Mouse (Mus musculus): Measurements from ENCODE around the gene Vsig10l. TPM values are rescaled to one million over a fixed set of nuclear protein-coding genes. Genes with fewer than 3 reads are reported as not detected.

Gene Vsig10l
- total RNA-seq, 2 experiments from 2014 or later: 1.8 to 1.9 TPM

DNA sequence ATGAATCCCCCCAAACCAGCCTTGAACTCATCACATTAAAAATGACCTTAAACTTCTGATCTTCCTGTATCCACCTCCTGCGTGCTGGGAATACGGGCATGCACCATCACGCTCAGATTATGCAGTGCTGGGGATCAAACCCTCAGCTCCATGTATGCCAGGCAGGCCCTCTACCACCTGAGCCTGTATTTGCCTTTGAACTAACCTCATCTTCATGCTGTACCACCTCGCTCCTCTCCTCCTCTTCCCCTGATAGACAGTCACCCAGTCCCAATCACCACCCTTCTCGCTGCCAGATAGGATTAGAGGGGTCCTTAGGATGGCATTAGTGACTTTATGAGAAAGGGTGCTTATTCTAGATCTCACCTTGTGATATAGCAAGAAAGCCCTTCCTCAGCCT is 52.1 kb downstream of the Vsig10l start:
- no peak for DNase-seq (ENCODE audit: extremely low spot score in 1 of 2, low spot score in 1 of 2)

DNA sequence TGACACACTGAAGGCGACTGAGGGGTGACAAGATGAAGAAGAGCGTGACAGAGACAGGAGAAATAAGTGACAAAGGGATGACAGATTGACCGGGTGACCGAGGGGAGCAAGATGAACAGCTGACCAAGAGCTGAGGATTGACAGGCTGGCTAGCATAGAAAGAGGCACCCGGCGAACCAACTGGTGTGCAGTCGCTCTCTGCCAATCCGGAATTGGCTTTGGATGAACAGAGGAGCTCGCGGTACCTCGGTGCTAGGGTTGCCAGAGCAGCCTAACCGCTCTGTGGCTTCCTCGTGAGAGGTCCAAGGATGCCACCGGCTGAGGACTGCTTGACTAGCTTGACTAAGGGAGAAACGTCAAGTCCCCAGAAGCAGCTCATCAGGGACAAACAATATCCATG is 55.4 kb downstream of the Vsig10l start:
- no peak for DNase-seq (ENCODE audit: extremely low spot score in 1 of 2, low spot score in 1 of 2)

Small RNAs within 50 kb of the gene (microRNA-seq; reads per million reads assigned to microRNA genes)
- 0.40 to 1.1 reads per million in 2 experiments for gene Mir7051

Other genes starting within 250 kb of the Vsig10l start
- 10 to 100 TPM; 24.1 to 24.4 TPM for gene Zfp715, start 149.9 kb upstream of the Vsig10l start, total RNA-seq (2021)
- under 1 TPM; 0.66 to 0.73 TPM for gene Siglecf, start 111.8 kb upstream of the Vsig10l start, total RNA-seq (2021)
- gene Siglecg, start 54.9 kb upstream of the Vsig10l start, total RNA-seq (2021): under 1 TPM in 1 of 2 experiments, not detected in 1; 0.38 TPM
- not detected for gene Lim2, start 35.5 kb upstream of the Vsig10l start, total RNA-seq (2021)
- not detected for gene Nkg7, start 26.1 kb upstream of the Vsig10l start, total RNA-seq (2021)
- gene Cldnd2, start 22.4 kb upstream of the Vsig10l start, total RNA-seq (2021): not detected
- 10 to 100 TPM; 58.8 to 77.2 TPM for gene Etfb, start 19.1 kb upstream of the Vsig10l start, total RNA-seq (2021)
- 1 to 10 TPM in 1 of 2 experiments, not detected in 1; 1.6 TPM for gene Gm45233, start 19.0 kb upstream of the Vsig10l start, total RNA-seq (2021)
- gene Iglon5, start 26.9 kb downstream of the Vsig10l start, total RNA-seq (2021): 10 to 100 TPM; 24.0 to 29.3 TPM
- gene 4931406B18Rik, start 42.8 kb downstream of the Vsig10l start, total RNA-seq (2021): not detected
- gene Cd33, start 81.3 kb downstream of the Vsig10l start, total RNA-seq (2021): 1 to 10 TPM; 3.2 to 5.7 TPM
- gene Zfp658, start 99.1 kb downstream of the Vsig10l start, total RNA-seq (2021): 1 to 10 TPM; 5.2 to 6.1 TPM
- 10 to 100 TPM; 21.6 to 25.3 TPM for gene Zfp719, start 116.5 kb downstream of the Vsig10l start, total RNA-seq (2021)
- under 1 TPM in 1 of 2 experiments, not detected in 1; 0.20 TPM for gene Zfp819, start 144.0 kb downstream of the Vsig10l start, total RNA-seq (2021)
- gene Ceacam18, start 171.6 kb downstream of the Vsig10l start, total RNA-seq (2021): under 1 TPM in 1 of 2 experiments, not detected in 1; 0.12 TPM
- under 1 TPM; 0.45 to 0.98 TPM for gene Siglece, start 197.0 kb downstream of the Vsig10l start, total RNA-seq (2021)
- 10 to 100 TPM in 1 of 2 experiments, 1 to 10 TPM in 1; 8.8 to 11.6 TPM for gene Ctu1, start 208.9 kb downstream of the Vsig10l start, total RNA-seq (2021)
- not detected for gene Klk14, start 227.3 kb downstream of the Vsig10l start, total RNA-seq (2021)
- gene Klk13, start 249.4 kb downstream of the Vsig10l start, total RNA-seq (2021): not detected

Measured in layer of hippocampus, postnatal 25 days (tissue).